Mouse (Mus musculus) hindbrain, embryonic 12.5 days (tissue): ENCODE data around the gene Selplg. TPM values are rescaled to one million over a fixed set of nuclear protein-coding genes. Genes with fewer than 3 reads are reported as not detected.
A peak's percentile ranks its signal among the peaks of the same experiment; 100 is the strongest.
"Not testable (repeated sequence)": the region's sequence is repeated elsewhere in the genome, so short reads cannot be mapped to it uniquely, and the experiment has no call there.

Experiments used
- ATAC-seq: fragments of 200-750 bp; cut with Nextera tagmentation; 2 replicates; pipeline ENCODE4 v1.8.0; 2017; ENCODE audit warnings: moderate TSS enrichment; ENCODE audit not compliant: low FRiP score
- H3K27ac ChIP-seq: fragments of 300-500 bp; sonication (generic); 2 replicates; pipeline ENCODE4 v1.5.1; 2016; ENCODE audit warnings: mild to moderate bottlenecking
- H3K27me3 ChIP-seq: fragments of 300-500 bp; sonication (generic); 2 replicates; pipeline ENCODE4 v1.6.1; 2016; ENCODE audit warnings: mild to moderate bottlenecking
- H3K36me3 ChIP-seq: fragments of 300-500 bp; sonication (generic); 2 replicates; pipeline ENCODE4 v1.6.1; 2016; ENCODE audit warnings: mild to moderate bottlenecking
- H3K4me1 ChIP-seq: fragments of 300-500 bp; sonication (generic); 2 replicates; pipeline ENCODE4 v1.6.1; 2016
- H3K4me2 ChIP-seq: fragments of 300-500 bp; sonication (generic); replicated peaks from 2 replicates; pipeline ENCODE4 v1.6.1; 2016; ENCODE audit warnings: mild to moderate bottlenecking
- H3K4me3 ChIP-seq: fragments of 300-500 bp; sonication (generic); 2 replicates; pipeline ENCODE4 v1.5.1; 2016; ENCODE audit warnings: mild to moderate bottlenecking
- H3K9ac ChIP-seq: fragments of 300-500 bp; sonication (generic); 2 replicates; pipeline ENCODE4 v1.6.1; 2016; ENCODE audit warnings: mild to moderate bottlenecking, moderate library complexity
- H3K9me3 ChIP-seq: fragments of 300-500 bp; sonication (generic); replicated peaks from 2 replicates; pipeline ENCODE4 v1.6.1; 2016; ENCODE audit warnings: mild to moderate bottlenecking
- WGBS: fragments of 180-500 bp; shearing (Covaris S2); methylation state at CpG from one replicate; pipeline ENCODE4 v1.1.7; 2016; 5-methylcytosine and 5-hydroxymethylcytosine counted together
- polyA plus RNA-seq: library from polyadenylated mRNA; unstranded; fragments of >200 nt; fragmentation: Nextera tagmentation; extraction: Ambion mirVana; gene quantifications from 2 replicates; pipeline ENCODE4 v1.2.1, GENCODE M21; 2016

The Selplg gene
- polyA plus RNA-seq, 1 experiment from 2014 or later = 1.3 TPM

DNA sequence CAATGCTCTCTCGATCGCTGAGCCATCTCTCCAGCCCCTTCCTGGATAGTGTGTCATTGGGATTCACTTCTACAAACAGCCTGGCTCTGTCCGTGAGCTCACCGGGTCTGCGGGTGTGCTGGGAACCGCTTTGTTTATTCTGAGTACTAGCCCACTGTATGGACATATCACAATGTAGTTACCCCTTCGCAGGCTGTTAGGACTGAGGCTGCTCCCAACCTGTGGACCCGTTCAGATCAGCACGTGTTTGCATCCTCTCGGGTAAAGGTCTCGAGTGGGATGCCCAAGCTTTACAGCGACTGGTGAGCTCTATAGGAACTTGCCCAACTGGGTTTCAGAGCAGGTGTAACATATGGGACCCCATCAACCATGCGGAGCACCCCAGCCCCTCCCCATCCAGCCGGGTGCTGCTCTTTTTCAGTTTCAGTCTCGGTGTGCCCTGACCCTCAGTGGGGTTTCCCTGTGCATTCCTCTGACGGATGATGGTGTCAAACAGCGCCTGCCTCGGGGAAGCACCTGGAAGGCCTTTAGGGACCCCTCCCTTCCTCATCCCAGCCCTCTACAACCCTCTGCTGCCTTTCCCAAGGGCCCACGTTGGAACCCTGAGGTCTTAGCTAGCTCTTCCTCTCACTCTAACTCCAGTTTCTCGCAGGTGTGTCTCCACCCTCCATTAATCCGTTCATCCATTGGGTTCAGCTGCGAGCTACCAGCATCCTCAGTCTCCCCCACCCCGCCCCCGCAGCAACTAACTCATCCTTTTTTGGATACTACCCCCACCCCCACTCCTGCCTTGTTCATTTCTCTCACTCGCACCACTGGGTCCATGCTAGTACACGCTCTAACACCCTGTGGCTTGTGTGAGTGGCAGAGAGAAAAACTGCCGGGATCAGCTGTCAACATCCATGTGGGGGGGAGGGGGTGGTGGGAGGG is 18.1 kb downstream of the Selplg start:
- Histone ChIP-seq H3K4me1 (peaks cover 16% of the 10 kb centered on the region; the same call in 1 of the 2 replicates), H3K4me3 (no peak overlapping the region), H3K27me3 (peaks cover 7% of the 10 kb centered on the region; the same call in 1 of the 2 replicates), H3K4me2 (no peak overlapping the region), H3K9me3 (no peaks in the 10 kb centered on the region; the same call in 1 of the 2 replicates), H3K9ac (no peak overlapping the region), H3K27ac (no peak overlapping the region), H3K36me3 (no peaks in the 10 kb centered on the region)
- no peak for ATAC-seq
- WGBS = 33% methylated on average over 27 of the region's 27 CpGs

DNA sequence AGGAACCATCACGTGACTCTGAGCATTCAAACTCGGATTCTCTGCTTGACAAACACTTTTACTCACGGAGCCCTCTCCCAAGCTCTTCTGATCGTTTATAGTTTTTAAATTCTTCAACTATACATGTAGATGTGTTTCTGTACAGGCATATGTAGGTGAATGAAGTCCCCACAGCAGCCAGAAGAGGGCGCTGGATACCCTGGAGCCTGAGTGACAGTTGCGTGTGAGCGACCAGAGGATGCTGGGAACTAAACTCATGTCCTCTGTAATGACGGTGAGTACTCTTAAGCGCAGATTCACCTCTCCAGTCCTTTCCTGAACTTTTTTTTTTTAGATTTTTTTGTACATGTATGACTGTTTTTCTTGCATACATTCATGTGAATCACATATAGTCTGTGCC is 18.8 kb downstream of the Selplg start:
- no peak overlapping the region for H3K27ac ChIP-seq
- ATAC-seq = no peak
- no peak overlapping the region for H3K4me2 ChIP-seq
- no peak overlapping the region for H3K9ac ChIP-seq
- H3K27me3 ChIP-seq = peaks cover 7% of the 10 kb centered on the region; the same call in 1 of the 2 replicates
- 29% methylated on average over 9 of the region's 9 CpGs for WGBS
- H3K9me3 ChIP-seq = no peaks in the 10 kb centered on the region; the same call in 1 of the 2 replicates
- H3K36me3 ChIP-seq = no peaks in the 10 kb centered on the region
- H3K4me3 ChIP-seq = no peak overlapping the region
- peaks cover 15% of the 10 kb centered on the region; the same call in 1 of the 2 replicates for H3K4me1 ChIP-seq

DNA sequence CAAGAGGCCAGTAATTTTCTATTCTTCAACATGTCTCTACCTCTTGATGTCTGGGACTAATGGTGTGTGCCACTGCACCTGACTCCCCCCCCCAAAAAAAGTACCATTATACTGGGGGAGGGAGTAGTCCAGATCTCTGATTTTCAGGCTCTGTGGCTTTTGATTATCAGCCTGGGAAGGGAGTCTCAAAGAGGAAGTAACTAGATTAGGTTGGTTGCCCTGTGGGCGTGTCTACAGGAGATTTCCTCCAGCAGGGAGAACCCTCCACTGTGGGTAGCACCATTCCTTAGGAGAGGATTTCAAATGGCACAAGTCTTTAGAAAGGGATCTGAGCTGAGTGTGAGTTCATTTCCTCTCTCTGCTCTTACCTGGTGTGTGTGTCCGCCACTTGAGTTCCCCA is 19.8 kb downstream of the Selplg start:
- Histone ChIP-seq H3K36me3 (no peaks in the 10 kb centered on the region), H3K27me3 (peaks cover 11% of the 10 kb centered on the region; the same call in 1 of the 2 replicates), H3K4me2 (no peak overlapping the region), H3K4me1 (peaks cover 20% of the 10 kb centered on the region; the same call in 1 of the 2 replicates), H3K4me3 (no peak overlapping the region), H3K9ac (no peak overlapping the region), H3K27ac (no peak overlapping the region), H3K9me3 (no peaks in the 10 kb centered on the region; the same call in 1 of the 2 replicates)
- no peak for ATAC-seq
- 96% methylated on average over 2 of the region's 2 CpGs for WGBS

DNA sequence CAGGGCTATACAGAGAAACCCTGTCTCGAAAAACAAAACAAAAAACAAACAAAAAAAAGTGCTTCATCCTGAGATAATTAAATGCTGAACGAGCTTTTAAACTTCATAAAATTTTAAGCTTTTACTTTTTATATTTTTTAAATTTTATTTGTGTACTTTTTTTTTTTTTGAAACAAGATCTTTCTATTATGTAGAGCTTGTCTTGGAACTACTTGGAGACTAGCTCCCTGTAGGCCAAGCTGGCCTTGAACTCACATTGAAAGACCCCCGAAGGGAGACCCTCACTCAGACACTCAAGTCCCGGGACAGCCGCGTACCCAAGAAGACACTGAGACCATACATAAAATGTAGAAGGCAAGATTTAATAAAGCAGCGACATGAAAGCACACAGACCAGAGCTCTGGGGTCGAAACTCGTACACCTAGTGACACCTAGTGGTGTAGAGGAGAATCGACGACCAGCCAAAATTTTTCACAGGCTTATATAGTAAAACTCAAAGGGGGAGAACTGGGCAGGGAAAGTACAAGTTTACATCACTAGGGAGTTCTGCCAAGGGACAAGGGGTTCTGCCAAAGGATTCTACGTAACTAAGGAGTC is 20.5 kb downstream of the Selplg start:
- H3K4me2 ChIP-seq = not testable (repeated sequence)

DNA sequence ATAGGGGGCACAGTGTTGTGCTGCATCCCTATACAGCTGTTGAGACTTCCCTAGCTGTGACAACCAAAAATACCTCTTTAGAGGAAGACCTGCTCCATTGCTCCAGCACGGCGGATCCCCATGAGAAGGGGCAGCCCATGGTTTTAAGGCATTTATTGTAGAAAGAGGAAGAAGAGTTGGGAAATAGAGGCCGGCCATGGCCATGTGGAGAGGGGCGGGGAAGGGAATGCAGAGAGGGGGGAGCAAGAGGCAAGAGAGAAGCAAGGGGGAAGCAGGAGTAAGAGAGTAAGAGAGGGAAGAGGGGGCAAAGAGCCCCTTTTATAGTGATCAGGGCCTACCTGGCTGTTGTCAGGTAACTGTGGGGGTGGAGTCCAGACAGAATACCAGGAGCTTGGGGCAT is 22.3 kb downstream of the Selplg start:
- Histone ChIP-seq H3K9ac (no peak overlapping the region), H3K4me2 (no peak overlapping the region), H3K27me3 (peaks cover 13% of the 10 kb centered on the region; the same call in 1 of the 2 replicates), H3K36me3 (no peaks in the 10 kb centered on the region), H3K4me1 (peaks cover 17% of the 10 kb centered on the region), H3K4me3 (no peak overlapping the region), H3K27ac (no peak overlapping the region), H3K9me3 (no peaks in the 10 kb centered on the region; the same call in 1 of the 2 replicates)
- ATAC-seq = no peak
- 91% methylated on average over 4 of the region's 4 CpGs for WGBS

More for the DNA sequence above, 20.5 kb downstream of the Selplg start:
- H3K4me3 ChIP-seq, H3K9ac ChIP-seq, ATAC-seq, H3K36me3 ChIP-seq, H3K27ac ChIP-seq, H3K9me3 ChIP-seq: not testable (repeated sequence)
- Histone ChIP-seq H3K4me1 (peaks cover 22% of the 10 kb centered on the region; the same call in 1 of the 2 replicates), H3K27me3 (peaks cover 11% of the 10 kb centered on the region; the same call in 1 of the 2 replicates)
- WGBS = 24% methylated on average over 11 of the region's 12 CpGs

DNA sequence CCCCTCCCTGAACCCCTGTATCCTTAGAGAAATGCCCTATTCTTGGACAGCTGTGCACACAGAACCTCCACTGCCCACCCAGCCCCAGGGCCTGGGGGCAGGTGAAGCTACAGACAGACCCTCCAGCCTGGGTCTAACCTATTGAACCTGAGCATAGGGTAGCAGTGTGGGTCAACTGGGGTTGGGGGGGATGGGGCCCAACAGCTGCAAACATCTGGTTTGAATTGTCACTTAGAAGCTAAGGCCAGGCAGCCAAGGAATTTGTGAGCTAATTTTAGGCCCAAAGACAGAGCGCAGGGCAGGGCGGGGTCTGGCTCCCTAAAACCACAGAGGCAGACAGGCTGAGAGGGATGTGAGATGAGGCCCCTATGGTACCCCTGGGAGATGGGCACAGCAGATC is 24.3 kb downstream of the Selplg start:
- H3K27me3 ChIP-seq = peaks cover 7% of the 10 kb centered on the region; the same call in 1 of the 2 replicates
- no peak overlapping the region for H3K4me3 ChIP-seq
- H3K9ac ChIP-seq = no peak overlapping the region
- peaks cover 8% of the 10 kb centered on the region for H3K4me1 ChIP-seq
- no peaks in the 10 kb centered on the region for H3K36me3 ChIP-seq
- H3K9me3 ChIP-seq = no peaks in the 10 kb centered on the region; the same call in 1 of the 2 replicates
- no peak for ATAC-seq
- WGBS = 65% methylated on average over 2 of the region's 2 CpGs
- no peak overlapping the region for H3K4me2 ChIP-seq
- H3K27ac ChIP-seq = no peak overlapping the region

DNA sequence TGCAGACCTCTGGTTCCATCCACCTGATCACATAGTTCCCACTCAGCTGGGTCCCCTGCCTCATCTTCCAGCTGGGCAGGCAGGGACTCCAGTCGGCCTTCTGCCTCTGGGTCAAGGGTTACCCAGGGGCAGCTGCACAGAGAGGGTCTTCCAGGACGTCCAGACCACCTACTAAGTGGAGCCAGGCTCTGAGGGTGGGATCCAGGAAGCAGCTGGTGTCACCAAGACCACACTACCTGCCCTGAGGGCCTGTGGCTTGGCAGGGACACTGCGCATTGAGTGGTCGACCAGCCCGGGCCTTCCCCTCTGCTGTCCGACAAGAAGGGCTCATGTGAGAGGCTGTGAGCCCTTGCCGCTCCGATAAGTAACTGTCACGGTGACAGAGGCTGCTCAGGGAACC is 24.7 kb downstream of the Selplg start:
- peaks cover 7% of the 10 kb centered on the region; the same call in 1 of the 2 replicates for H3K27me3 ChIP-seq
- no peak overlapping the region for H3K27ac ChIP-seq
- H3K4me1 ChIP-seq = peaks cover 8% of the 10 kb centered on the region
- no peak for ATAC-seq
- 52% methylated on average over 9 of the region's 9 CpGs for WGBS
- no peak overlapping the region for H3K4me2 ChIP-seq
- H3K4me3 ChIP-seq = no peak overlapping the region
- H3K9ac ChIP-seq = no peak overlapping the region
- H3K9me3 ChIP-seq = no peaks in the 10 kb centered on the region; the same call in 1 of the 2 replicates
- H3K36me3 ChIP-seq = no peaks in the 10 kb centered on the region

DNA sequence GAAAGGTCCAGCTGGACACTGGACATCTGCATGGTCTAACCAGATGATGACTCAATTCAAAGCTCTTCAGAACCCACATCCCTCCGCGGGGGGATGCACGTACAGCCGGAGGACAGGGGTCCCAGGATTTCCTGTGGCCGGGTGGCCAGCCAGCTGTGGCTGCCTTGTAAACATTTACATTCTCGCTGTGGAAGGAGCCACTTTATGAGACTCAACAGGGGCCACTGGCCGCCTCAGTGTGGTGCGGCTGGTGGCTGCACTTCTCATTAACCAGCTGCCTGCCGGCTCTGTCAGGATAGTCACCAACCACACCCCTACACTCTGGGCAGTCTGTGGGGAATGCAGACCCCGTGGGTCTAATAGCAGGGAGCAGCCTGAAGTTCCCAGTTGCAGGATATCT is 26.0 kb downstream of the Selplg start:
- 41% methylated on average over 10 of the region's 10 CpGs for WGBS
- ATAC-seq = no peak
- no peak overlapping the region for H3K27ac ChIP-seq

DNA sequence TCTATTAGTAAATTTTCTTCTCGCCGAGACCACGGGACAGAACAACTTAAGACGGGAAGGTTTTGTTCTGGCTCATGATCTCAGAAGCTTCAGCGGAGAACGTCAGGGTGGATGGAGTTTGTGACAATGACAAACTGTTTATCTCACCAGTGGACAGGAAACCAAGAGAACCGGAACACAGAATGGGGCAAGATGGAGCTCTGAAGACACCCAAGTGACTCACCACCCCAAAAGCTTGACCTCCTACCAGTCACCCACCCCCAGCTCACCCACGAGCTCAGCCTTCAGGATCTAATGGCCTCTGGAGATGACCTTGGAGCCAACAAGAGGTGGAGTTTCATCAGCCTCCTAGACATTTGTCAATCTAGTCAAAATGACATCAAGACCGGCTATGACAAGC is 27.1 kb downstream of the Selplg start:
- H3K4me3 ChIP-seq = no peak overlapping the region
- H3K27ac ChIP-seq = no peak overlapping the region
- ATAC-seq = no peak
- no peak overlapping the region for H3K9ac ChIP-seq
- WGBS = 88% methylated on average over 9 of the region's 9 CpGs
- peaks cover 7% of the 10 kb centered on the region; the same call in 1 of the 2 replicates for H3K27me3 ChIP-seq
- peaks cover 13% of the 10 kb centered on the region for H3K4me1 ChIP-seq
- H3K9me3 ChIP-seq = no peaks in the 10 kb centered on the region; the same call in 1 of the 2 replicates
- H3K36me3 ChIP-seq = no peaks in the 10 kb centered on the region
- H3K4me2 ChIP-seq = no peak overlapping the region

More for the DNA sequence above, 26.0 kb downstream of the Selplg start:
- Histone ChIP-seq H3K9ac (no peak overlapping the region), H3K4me2 (no peak overlapping the region), H3K9me3 (no peaks in the 10 kb centered on the region; the same call in 1 of the 2 replicates), H3K4me3 (no peak overlapping the region), H3K4me1 (peaks cover 8% of the 10 kb centered on the region), H3K36me3 (no peaks in the 10 kb centered on the region), H3K27me3 (peaks cover 7% of the 10 kb centered on the region; the same call in 1 of the 2 replicates)

DNA sequence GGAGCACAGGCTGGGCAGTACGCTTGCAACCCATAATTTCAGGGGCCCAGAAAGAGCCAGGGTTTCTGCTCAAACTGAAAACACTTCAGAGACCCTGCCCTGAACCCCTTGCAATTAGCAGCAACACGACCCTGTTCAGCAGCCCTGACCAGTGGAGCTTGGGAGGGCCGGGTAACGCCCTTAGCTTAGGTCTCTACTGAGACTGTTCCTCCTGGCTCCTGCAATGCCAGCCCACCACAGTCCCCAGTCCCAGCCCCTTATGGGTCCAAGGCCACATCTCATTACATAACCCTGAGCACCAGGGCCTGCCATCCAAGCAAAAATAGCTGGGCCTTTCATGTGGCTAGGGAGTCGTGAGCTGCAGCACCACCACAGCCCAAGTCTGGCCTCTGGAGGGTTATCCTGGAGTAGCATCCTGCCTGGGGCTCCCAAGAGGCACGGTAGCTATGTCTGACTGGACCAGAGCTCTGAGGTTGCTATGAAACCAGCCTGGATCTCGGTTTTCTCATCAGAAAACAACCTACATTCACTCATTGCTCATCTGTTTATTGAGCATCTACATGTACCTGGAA is 28.0 kb downstream of the Selplg start:
- no peak for ATAC-seq
- H3K27ac ChIP-seq = no peak overlapping the region
- H3K27me3 ChIP-seq = peaks cover 7% of the 10 kb centered on the region; the same call in 1 of the 2 replicates
- H3K4me2 ChIP-seq = no peak overlapping the region
- H3K4me1 ChIP-seq = peaks cover 21% of the 10 kb centered on the region
- H3K9ac ChIP-seq = no peak overlapping the region
- WGBS = 58% methylated on average over 7 of the region's 7 CpGs
- no peaks in the 10 kb centered on the region for H3K36me3 ChIP-seq
- no peaks in the 10 kb centered on the region for H3K9me3 ChIP-seq
- H3K4me3 ChIP-seq = no peak overlapping the region

DNA sequence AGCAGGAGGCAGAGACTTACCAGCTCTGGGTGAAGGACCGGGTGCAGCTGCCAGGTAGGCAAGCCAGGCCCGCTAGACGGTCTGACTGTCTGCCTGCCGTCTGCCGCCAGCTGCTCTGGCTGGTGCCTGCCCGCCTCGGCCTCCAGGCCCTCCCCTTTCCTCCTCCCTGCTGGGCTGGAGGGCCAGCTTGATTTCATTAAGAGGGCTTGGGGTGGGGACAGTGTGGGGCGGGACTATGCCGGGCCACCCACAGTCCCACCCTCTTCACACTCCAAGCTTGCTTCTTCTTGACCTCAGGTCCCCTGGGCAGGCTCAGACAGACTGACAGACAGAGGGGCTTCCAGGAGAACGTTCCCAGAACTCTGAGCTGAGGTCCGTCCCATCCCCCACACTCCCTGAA is 32.2 kb downstream of the Selplg start, which contains the start of gene Tmem119:
TSS of gene Tmem119 (minus strand) at position 237 of the 400 bp plus-strand sequence.
- ATAC-seq = peak; percentile 79
- Histone ChIP-seq H3K9ac (peak within 1 kb of the TSS; percentile 14; the same call in 1 of the 2 replicates), H3K27me3 (no peaks in the 10 kb centered on the region; the same call in 1 of the 2 replicates), H3K4me1 (peaks cover 46% of the 10 kb centered on the region), H3K4me2 (peak within 1 kb of the TSS; percentile 35), H3K4me3 (peak within 1 kb of the TSS; percentile 16), H3K36me3 (no peaks in the 10 kb centered on the region), H3K9me3 (no peaks in the 10 kb centered on the region), H3K27ac (peak within 1 kb of the TSS; percentile 75)
- WGBS = 3% methylated on average over 11 of the region's 11 CpGs
